Mouse (Mus musculus): ENCODE measurements at regions not wholly inside any gene's neighbourhood (a gene's known extent, or its start where the extent isn't known, plus 50 kb on each side); places are given as distances from the start of the nearest gene placed in this dataset.
A peak's percentile ranks its signal among the peaks of the same experiment; 100 is the strongest.

- Histone ChIP-seq H3K27ac (replicated peaks; ENCODE audit: low read depth, low read length) (peak overlapping the region; percentile 92), H3K4me3 (ENCODE audit: low read depth, low read length) (no peak overlapping the region), H3K9me3 (ENCODE audit: control insufficient read depth, low read length) (no peaks in the 10 kb centered on the region), H3K27me3 (ENCODE audit: control insufficient read depth, insufficient read depth, low read length) (no peaks in the 10 kb centered on the region), H3K4me1 (ENCODE audit: control insufficient read depth, insufficient read depth, low read length) (peaks cover 50% of the 10 kb centered on the region), H3K9ac (ENCODE audit: low read length) (no peak overlapping the region), H3K4me2 (ENCODE audit: low read depth, severe bottlenecking) (no peak overlapping the region), H3K36me3 (ENCODE audit: control insufficient read depth, insufficient read depth, low read length) (no peaks in the 10 kb centered on the region)
- ATAC-seq (ENCODE audit: insufficient number of reproducible peaks, low FRiP score, low TSS enrichment, low read depth), result no peak
- 55% methylated on average over 5 of the region's 5 CpGs for WGBS
- no peak for DNase-seq (ENCODE audit: low spot score)
Measured at GRCm38 (mm10) chr13:51315779-51316041, 92.7 kb upstream of the S1pr3 start.

GRCm38 (mm10) chr13:51323058-51323715 lies 85.3 kb upstream of the S1pr3 start:
- ATAC-seq (ENCODE audit: insufficient number of reproducible peaks, low FRiP score, low TSS enrichment, low read depth) (no peak), DNase-seq (ENCODE audit: low spot score) (no peak)
- no peak overlapping the region for H3K4me2 ChIP-seq (ENCODE audit: low read depth, severe bottlenecking)
- no peak overlapping the region for H3K27ac ChIP-seq (replicated peaks; ENCODE audit: low read depth, low read length)
- no peak overlapping the region for H3K4me3 ChIP-seq (ENCODE audit: low read depth, low read length)
- H3K4me1 ChIP-seq (ENCODE audit: control insufficient read depth, insufficient read depth, low read length), result peaks cover 20% of the 10 kb centered on the region
- H3K36me3 ChIP-seq (ENCODE audit: control insufficient read depth, insufficient read depth, low read length), result no peaks in the 10 kb centered on the region
- H3K27me3 ChIP-seq (ENCODE audit: control insufficient read depth, insufficient read depth, low read length), result no peaks in the 10 kb centered on the region
- H3K9ac ChIP-seq (ENCODE audit: low read length), result no peak overlapping the region
- 81% methylated on average over 7 of the region's 7 CpGs for WGBS
- no peaks in the 10 kb centered on the region for H3K9me3 ChIP-seq (ENCODE audit: control insufficient read depth, low read length)

- no peak overlapping the region for H3K4me2 ChIP-seq (ENCODE audit: low read depth, severe bottlenecking)
- no peak for DNase-seq (ENCODE audit: low spot score)
- no peak overlapping the region for H3K4me3 ChIP-seq (ENCODE audit: low read depth, low read length)
- peaks cover 26% of the 10 kb centered on the region for H3K4me1 ChIP-seq (ENCODE audit: control insufficient read depth, insufficient read depth, low read length)
- 72% methylated on average over 5 of the region's 5 CpGs for WGBS
- H3K27ac ChIP-seq (replicated peaks; ENCODE audit: low read depth, low read length), result 0 out of 2 replicates have a peak overlapping the region, but pooled peaks have one; percentile 45
- no peak for ATAC-seq (ENCODE audit: insufficient number of reproducible peaks, low FRiP score, low TSS enrichment, low read depth)
- H3K9me3 ChIP-seq (ENCODE audit: control insufficient read depth, low read length), result no peaks in the 10 kb centered on the region
- no peaks in the 10 kb centered on the region for H3K27me3 ChIP-seq (ENCODE audit: control insufficient read depth, insufficient read depth, low read length)
- H3K9ac ChIP-seq (ENCODE audit: low read length), result no peak overlapping the region
- no peaks in the 10 kb centered on the region for H3K36me3 ChIP-seq (ENCODE audit: control insufficient read depth, insufficient read depth, low read length)
Measured at GRCm38 (mm10) chr13:51324714-51325113, 83.7 kb upstream of the S1pr3 start.

GRCm38 (mm10) chr13:51325298-51325697 lies 83.1 kb upstream of the S1pr3 start:
- WGBS, result 76% methylated on average over 5 of the region's 5 CpGs
- Histone ChIP-seq H3K4me2 (ENCODE audit: low read depth, severe bottlenecking) (no peak overlapping the region), H3K4me1 (ENCODE audit: control insufficient read depth, insufficient read depth, low read length) (peaks cover 20% of the 10 kb centered on the region), H3K27ac (replicated peaks; ENCODE audit: low read depth, low read length) (0 out of 2 replicates have a peak overlapping the region, but pooled peaks have one; percentile 45), H3K9ac (ENCODE audit: low read length) (no peak overlapping the region), H3K9me3 (ENCODE audit: control insufficient read depth, low read length) (no peaks in the 10 kb centered on the region), H3K36me3 (ENCODE audit: control insufficient read depth, insufficient read depth, low read length) (no peaks in the 10 kb centered on the region), H3K27me3 (ENCODE audit: control insufficient read depth, insufficient read depth, low read length) (no peaks in the 10 kb centered on the region), H3K4me3 (ENCODE audit: low read depth, low read length) (no peak overlapping the region)
- ATAC-seq (ENCODE audit: insufficient number of reproducible peaks, low FRiP score, low TSS enrichment, low read depth) (no peak), DNase-seq (ENCODE audit: low spot score) (no peak)

GRCm38 (mm10) chr13:51326128-51326527 lies 82.3 kb upstream of the S1pr3 start:
- no peaks in the 10 kb centered on the region for H3K9me3 ChIP-seq (ENCODE audit: control insufficient read depth, low read length)
- 79% methylated on average over 5 of the region's 5 CpGs for WGBS
- H3K4me2 ChIP-seq (ENCODE audit: low read depth, severe bottlenecking), result no peak overlapping the region
- no peak overlapping the region for H3K27ac ChIP-seq (replicated peaks; ENCODE audit: low read depth, low read length)
- peaks cover 18% of the 10 kb centered on the region for H3K4me1 ChIP-seq (ENCODE audit: control insufficient read depth, insufficient read depth, low read length)
- ATAC-seq (ENCODE audit: insufficient number of reproducible peaks, low FRiP score, low TSS enrichment, low read depth) (no peak), DNase-seq (ENCODE audit: low spot score) (no peak)
- H3K4me3 ChIP-seq (ENCODE audit: low read depth, low read length), result no peak overlapping the region
- H3K36me3 ChIP-seq (ENCODE audit: control insufficient read depth, insufficient read depth, low read length), result no peaks in the 10 kb centered on the region
- no peak overlapping the region for H3K9ac ChIP-seq (ENCODE audit: low read length)
- no peaks in the 10 kb centered on the region for H3K27me3 ChIP-seq (ENCODE audit: control insufficient read depth, insufficient read depth, low read length)

GRCm38 (mm10) chr13:51328131-51328970 lies 80.1 kb upstream of the S1pr3 start:
- ATAC-seq (ENCODE audit: insufficient number of reproducible peaks, low FRiP score, low TSS enrichment, low read depth), result peak; percentile 78

GRCm38 (mm10) chr13:51328971-51329346 lies 79.5 kb upstream of the S1pr3 start:
- peak; percentile 52 for DNase-seq (ENCODE audit: low spot score)
- Histone ChIP-seq H3K4me1 (ENCODE audit: control insufficient read depth, insufficient read depth, low read length) (peaks cover 18% of the 10 kb centered on the region), H3K4me3 (ENCODE audit: low read depth, low read length) (no peak overlapping the region)

More at GRCm38 (mm10) chr13:51328131-51328970, 80.1 kb upstream of the S1pr3 start:
- Histone ChIP-seq H3K4me3 (ENCODE audit: low read depth, low read length) (no peak overlapping the region), H3K27ac (replicated peaks; ENCODE audit: low read depth, low read length) (0 out of 2 replicates have a peak overlapping the region, but pooled peaks have one; percentile 51), H3K4me2 (ENCODE audit: low read depth, severe bottlenecking) (no peak overlapping the region), H3K9me3 (ENCODE audit: control insufficient read depth, low read length) (no peaks in the 10 kb centered on the region), H3K9ac (ENCODE audit: low read length) (no peak overlapping the region), H3K4me1 (ENCODE audit: control insufficient read depth, insufficient read depth, low read length) (peaks cover 18% of the 10 kb centered on the region), H3K36me3 (ENCODE audit: control insufficient read depth, insufficient read depth, low read length) (no peaks in the 10 kb centered on the region), H3K27me3 (ENCODE audit: control insufficient read depth, insufficient read depth, low read length) (no peaks in the 10 kb centered on the region)
- peak; percentile 50 for DNase-seq (ENCODE audit: low spot score)
- 49% methylated on average over 15 of the region's 15 CpGs for WGBS

GRCm38 (mm10) chr13:51329717-51330116 lies 78.7 kb upstream of the S1pr3 start:
- no peak for DNase-seq (ENCODE audit: low spot score)
- Histone ChIP-seq H3K4me2 (ENCODE audit: low read depth, severe bottlenecking) (no peak overlapping the region), H3K4me1 (ENCODE audit: control insufficient read depth, insufficient read depth, low read length) (peaks cover 18% of the 10 kb centered on the region), H3K27me3 (ENCODE audit: control insufficient read depth, insufficient read depth, low read length) (no peaks in the 10 kb centered on the region), H3K27ac (replicated peaks; ENCODE audit: low read depth, low read length) (no peak overlapping the region), H3K9ac (ENCODE audit: low read length) (no peak overlapping the region), H3K36me3 (ENCODE audit: control insufficient read depth, insufficient read depth, low read length) (no peaks in the 10 kb centered on the region), H3K4me3 (ENCODE audit: low read depth, low read length) (no peak overlapping the region), H3K9me3 (ENCODE audit: control insufficient read depth, low read length) (no peaks in the 10 kb centered on the region)
- no peak for ATAC-seq (ENCODE audit: insufficient number of reproducible peaks, low FRiP score, low TSS enrichment, low read depth)

More at GRCm38 (mm10) chr13:51328971-51329346, 79.5 kb upstream of the S1pr3 start:
- peak; percentile 69; the same call in 1 of the 2 replicates for ATAC-seq (ENCODE audit: insufficient number of reproducible peaks, low FRiP score, low TSS enrichment, low read depth)
- Histone ChIP-seq H3K27ac (replicated peaks; ENCODE audit: low read depth, low read length) (no peak overlapping the region), H3K9me3 (ENCODE audit: control insufficient read depth, low read length) (no peaks in the 10 kb centered on the region), H3K9ac (ENCODE audit: low read length) (no peak overlapping the region), H3K4me2 (ENCODE audit: low read depth, severe bottlenecking) (no peak overlapping the region), H3K27me3 (ENCODE audit: control insufficient read depth, insufficient read depth, low read length) (no peaks in the 10 kb centered on the region), H3K36me3 (ENCODE audit: control insufficient read depth, insufficient read depth, low read length) (no peaks in the 10 kb centered on the region)
- 71% methylated on average over 8 of the region's 8 CpGs for WGBS

Measured in limb, embryonic 11.5 days (tissue).